Mouse (Mus musculus) left cerebral cortex, adult 9 months (tissue): ENCODE results near the gene Src.
"Not testable (repeated sequence)": the region's sequence is repeated elsewhere in the genome, so short reads cannot be mapped to it uniquely, and the experiment has no call there.

ENCODE experiments used
- DNase-seq, 2 experiments: peaks; one replicate each; pipeline ENCODE4 v3.0.0; 2022; ENCODE audit warnings: low spot score in 2 of 2

Gene Src

GRCm38 (mm10) chr2:157478651-157479050, 60.4 kb downstream of the Src start:
- no peak for DNase-seq

- DNase-seq: peak in 1 of 2 experiments; percentile 66
Measured at GRCm38 (mm10) chr2:157479858-157480568, 61.8 kb downstream of the Src start.

- no peak for DNase-seq
Measured at GRCm38 (mm10) chr2:157482729-157483128, 64.5 kb downstream of the Src start.

- not testable (repeated sequence) for DNase-seq
Measured at GRCm38 (mm10) chr2:157486559-157486958, 68.3 kb downstream of the Src start.

- no peak for DNase-seq
Measured at GRCm38 (mm10) chr2:157486981-157487656, 68.9 kb downstream of the Src start.

- DNase-seq: no peak
Measured at GRCm38 (mm10) chr2:157487733-157488175, 69.5 kb downstream of the Src start.

- DNase-seq: peak in 1 of 2 experiments; percentile 85
Measured at GRCm38 (mm10) chr2:157493240-157493639, 75.0 kb downstream of the Src start.

- DNase-seq: no peak
Measured at GRCm38 (mm10) chr2:157498529-157498928, 80.3 kb downstream of the Src start.

GRCm38 (mm10) chr2:157500364-157500763, 82.1 kb downstream of the Src start:
- DNase-seq: no peak

GRCm38 (mm10) chr2:157501324-157501723, 83.1 kb downstream of the Src start:
- no peak for DNase-seq

- peak in 1 of 2 experiments; percentile 78 for DNase-seq
Measured at GRCm38 (mm10) chr2:157506779-157507178, 88.5 kb downstream of the Src start.

- no peak for DNase-seq
Measured at GRCm38 (mm10) chr2:157509182-157509581, 90.9 kb downstream of the Src start.

- DNase-seq: no peak
Measured at GRCm38 (mm10) chr2:157510031-157510430, 91.8 kb downstream of the Src start.

GRCm38 (mm10) chr2:157512859-157513258, 94.6 kb downstream of the Src start:
- peak in 1 of 2 experiments; percentile 49 for DNase-seq

GRCm38 (mm10) chr2:157513737-157514208, 95.5 kb downstream of the Src start:
- no peak for DNase-seq

GRCm38 (mm10) chr2:157514353-157514752, 96.1 kb downstream of the Src start:
- DNase-seq: no peak

- no peak for DNase-seq
Measured at GRCm38 (mm10) chr2:157517526-157517925, 99.3 kb downstream of the Src start.

- DNase-seq: no peak
Measured at GRCm38 (mm10) chr2:157518451-157518850, 100.2 kb downstream of the Src start.

- no peak for DNase-seq
Measured at GRCm38 (mm10) chr2:157519452-157519851, 101.2 kb downstream of the Src start.

GRCm38 (mm10) chr2:157520496-157520895, 102.3 kb downstream of the Src start:
- peak; percentile 53 to 56 for DNase-seq
